Mouse (Mus musculus) left cerebral cortex, postnatal 14 days (tissue): Measurements from ENCODE around the gene C5ar1. TPM values are rescaled to one million over a fixed set of nuclear protein-coding genes. Genes with fewer than 3 reads are reported as not detected.

Source experiments
- total RNA-seq, 2 experiments: library from RNA; stranded (reverse); gene quantifications; 2 replicates each; pipeline ENCODE4 v1.2.3; 2021

The C5ar1 gene
- total RNA-seq, 2 experiments from 2014 or later: 0.70 to 1.7 TPM

Other genes with a start within 250 kb of the C5ar1 start
- gene Bicra, start 211.6 kb downstream of the C5ar1 start, total RNA-seq: 10 to 100 TPM; 14.6 to 16.9 TPM
- gene Zfp541, start 197.7 kb downstream of the C5ar1 start, total RNA-seq: under 1 TPM; 0.40 to 0.59 TPM
- 100 to 1,000 TPM; 241 to 246 TPM for gene Napa, start 161.1 kb downstream of the C5ar1 start, total RNA-seq
- 10 to 100 TPM; 41.7 to 47.5 TPM for gene Kptn, start 139.6 kb downstream of the C5ar1 start, total RNA-seq
- gene Slc8a2, start 129.7 kb downstream of the C5ar1 start, total RNA-seq: 100 to 1,000 TPM; 343 to 360 TPM
- gene Meis3, start 84.5 kb downstream of the C5ar1 start, total RNA-seq: 10 to 100 TPM; 37.9 to 40.2 TPM
- 10 to 100 TPM; 10.7 to 11.2 TPM for gene Dhx34, start 37.5 kb downstream of the C5ar1 start, total RNA-seq
- gene C5ar2, start 15.4 kb downstream of the C5ar1 start, total RNA-seq: under 1 TPM; 0.51 to 0.59 TPM
- gene Inafm1, start 14.1 kb upstream of the C5ar1 start, total RNA-seq: 10 to 100 TPM; 30.3 to 30.8 TPM
- 10 to 100 TPM; 85.2 to 87.3 TPM for gene Ccdc9, start 27.3 kb upstream of the C5ar1 start, total RNA-seq
- 10 to 100 TPM; 22.3 to 23.0 TPM for gene Bbc3, start 48.9 kb upstream of the C5ar1 start, total RNA-seq
- 100 to 1,000 TPM; 103 to 108 TPM for gene Sae1, start 128.3 kb upstream of the C5ar1 start, total RNA-seq
- gene Zc3h4, start 141.4 kb upstream of the C5ar1 start, total RNA-seq: 10 to 100 TPM; 55.1 to 55.7 TPM
- 10 to 100 TPM; 90.4 to 90.8 TPM for gene Tmem160, start 193.2 kb upstream of the C5ar1 start, total RNA-seq
- gene Npas1, start 218.2 kb upstream of the C5ar1 start, total RNA-seq: 10 to 100 TPM; 13.4 to 14.8 TPM